Mouse (Mus musculus) mesoderm, embryonic 11.5 days (tissue): ENCODE measurements around the gene Msmb.
"Not testable (repeated sequence)": the region's sequence is repeated elsewhere in the genome, so short reads cannot be mapped to it uniquely, and the experiment has no call there.

Source experiments
- DNase-seq: peaks from one replicate; pipeline ENCODE4 v3.0.0-alpha.2; 2012; ENCODE audit warnings: low read depth, low spot score

Msmb gene

GRCm38 (mm10) chr14:32141723-32142122 lies at the start of gene Msmb:
Msmb (plus strand) TSS chr14:32142023.
- no peak for DNase-seq

GRCm38 (mm10) chr14:32093018-32093417 lies 48.8 kb upstream of the Msmb start:
- DNase-seq: no peak

GRCm38 (mm10) chr14:32093500-32094117 lies 48.2 kb upstream of the Msmb start:
- no peak for DNase-seq

GRCm38 (mm10) chr14:32095646-32096045 lies 46.2 kb upstream of the Msmb start:
- DNase-seq: no peak

- no peak for DNase-seq
Measured at GRCm38 (mm10) chr14:32096740-32097139, 45.1 kb upstream of the Msmb start.

- no peak for DNase-seq
Measured at GRCm38 (mm10) chr14:32097691-32098090, 44.1 kb upstream of the Msmb start.

GRCm38 (mm10) chr14:32098951-32099350 lies 42.9 kb upstream of the Msmb start:
- DNase-seq: no peak

- DNase-seq: no peak
Measured at GRCm38 (mm10) chr14:32103556-32103955, 38.3 kb upstream of the Msmb start.

GRCm38 (mm10) chr14:32105663-32106062 lies 36.2 kb upstream of the Msmb start:
- DNase-seq: no peak

- no peak for DNase-seq
Measured at GRCm38 (mm10) chr14:32106911-32107310, 34.9 kb upstream of the Msmb start.

GRCm38 (mm10) chr14:32112124-32112523 lies 29.7 kb upstream of the Msmb start:
- not testable (repeated sequence) for DNase-seq

- no peak for DNase-seq
Measured at GRCm38 (mm10) chr14:32120940-32121919, 20.6 kb upstream of the Msmb start.

GRCm38 (mm10) chr14:32121920-32122315 lies 19.9 kb upstream of the Msmb start:
- DNase-seq: peak; percentile 19

- DNase-seq: no peak
Measured at GRCm38 (mm10) chr14:32124261-32124660, 17.6 kb upstream of the Msmb start.

GRCm38 (mm10) chr14:32125256-32125655 lies 16.6 kb upstream of the Msmb start:
- DNase-seq: not testable (repeated sequence)

GRCm38 (mm10) chr14:32128409-32128808 lies 13.4 kb upstream of the Msmb start:
- DNase-seq: no peak

- no peak for DNase-seq
Measured at GRCm38 (mm10) chr14:32131836-32132235, 10.0 kb upstream of the Msmb start.

GRCm38 (mm10) chr14:32134293-32134692 lies 7.5 kb upstream of the Msmb start:
- DNase-seq: no peak

- not testable (repeated sequence) for DNase-seq
Measured at GRCm38 (mm10) chr14:32136467-32136866, 5.4 kb upstream of the Msmb start.

- no peak for DNase-seq
Measured at GRCm38 (mm10) chr14:32140359-32140965, 1.4 kb upstream of the Msmb start.

GRCm38 (mm10) chr14:32144734-32145133 lies 2.9 kb downstream of the Msmb start:
- DNase-seq: no peak

GRCm38 (mm10) chr14:32145401-32145800 lies 3.6 kb downstream of the Msmb start:
- DNase-seq: no peak
